Mouse (Mus musculus) olfactory bulb, adult 2 months (tissue): Measurements from ENCODE around the gene Aplnr.

Experiments
- CTCF ChIP-seq: fragments of 200-500 bp; IDR thresholded peaks from 2 replicates; pipeline ENCODE4 v1.5.1; 2012; ENCODE audit warnings: low read depth, mild to moderate bottlenecking, low read length, moderate library complexity; ENCODE audit not compliant: insufficient read depth
- POLR2A ChIP-seq: fragments of 200-500 bp; IDR thresholded peaks from 2 replicates; pipeline ENCODE4 v1.6.1; 2012; ENCODE audit warnings: mild to moderate bottlenecking, low read depth, low read length, moderate library complexity; ENCODE audit not compliant: insufficient read depth

DNA sequence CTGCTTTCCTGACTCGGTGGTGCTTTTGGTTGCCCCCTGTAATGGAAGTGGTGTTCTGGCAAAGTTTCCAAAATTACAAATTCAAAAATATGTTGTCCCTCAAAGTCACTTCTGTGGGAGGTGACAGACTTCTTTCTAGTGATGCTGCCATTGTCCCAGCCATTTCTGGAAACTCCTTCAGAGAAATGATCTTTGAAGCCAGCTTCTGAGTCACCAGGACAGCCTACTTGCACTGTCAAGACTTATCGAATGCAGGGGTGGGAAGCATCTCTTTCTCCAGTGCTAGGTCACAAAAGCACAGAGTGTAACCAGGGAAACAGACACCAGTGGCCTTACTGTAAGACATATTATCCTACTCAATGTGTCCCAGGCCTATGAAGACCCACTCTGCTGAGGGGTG, 15.2 kb downstream of the Aplnr start:
- TF ChIP-seq CTCF (no peak), POLR2A (no peak)
